In genomic region chr19:24897006-24897895, GRCm38 (mm10) we compare ENCODE assay signal across 10 mouse cellular contexts. TPM values are rescaled to one million over a fixed set of nuclear protein-coding genes. Genes with fewer than 3 reads are reported as not detected.
A peak's percentile ranks its signal among the peaks of the same experiment; 100 is the strongest.
DNase-seq lines count a peak whose midpoint lies in the region; ATAC-seq lines count a peak whose summit lies in the region.
"Had no signal": no experiment of that assay in that cellular context is flagged by ENCODE, and none has a peak within 500 bp of the region (broad histone marks: within the 10 kb centered on the region; RNA-seq: fewer than 3 reads in every experiment).

No protein-coding gene starts in this region.

- no peak overlapping the region for H3K27ac ChIP-seq in heart, embryonic 15.5 days
- H3K27ac ChIP-seq in hindbrain, embryonic 15.5 days (replicated peaks): no peak overlapping the region
- no peak overlapping the region for H3K27ac ChIP-seq in neural tube, embryonic 11.5 days (ENCODE audit: low read depth, low read length)

- peak overlapping the region; percentile 40 for H3K4me3 ChIP-seq in heart, embryonic 15.5 days
- peak overlapping the region; percentile 7; the same call in 1 of the 2 replicates for H3K4me3 ChIP-seq in hindbrain, embryonic 15.5 days
- H3K4me3 ChIP-seq in neural tube, embryonic 11.5 days (ENCODE audit: low read depth, low read length): peak overlapping the region; percentile 12; the same call in 1 of the 2 replicates
- H3K4me3 ChIP-seq: myocyte had no signal

- WGBS in heart, embryonic 15.5 days: 2% methylated on average over 57 of the region's 57 CpGs
- WGBS in hindbrain, embryonic 15.5 days: under 1% methylated on average over 57 of the region's 57 CpGs
- under 1% methylated on average over 57 of the region's 57 CpGs for WGBS in neural tube, embryonic 11.5 days

- no peaks in the 10 kb centered on the region for H3K9me3 ChIP-seq in heart, embryonic 15.5 days (replicated peaks)
- H3K9me3 ChIP-seq in hindbrain, embryonic 15.5 days: no peaks in the 10 kb centered on the region
- H3K9me3 ChIP-seq in neural tube, embryonic 11.5 days (ENCODE audit: control insufficient read depth, low read length): no peaks in the 10 kb centered on the region

- no peak; the same call in 1 of the 2 replicates for ATAC-seq in heart, embryonic 15.5 days (replicated peaks; ENCODE audit: insufficient number of reproducible peaks, insufficient read depth, low FRiP score, low read depth)
- ATAC-seq in hindbrain, embryonic 15.5 days (ENCODE audit: low FRiP score, low read depth): no peak
- no peak for ATAC-seq in neural tube, embryonic 11.5 days (ENCODE audit: insufficient read depth, low FRiP score, low TSS enrichment)
- ATAC-seq in CD4-positive, CD25-positive, alpha-beta regulatory T cell, adult 4 months: no peak

- H3K9ac ChIP-seq in heart, embryonic 15.5 days: no peak overlapping the region
- no peak overlapping the region for H3K9ac ChIP-seq in hindbrain, embryonic 15.5 days
- no peak overlapping the region for H3K9ac ChIP-seq in neural tube, embryonic 11.5 days (ENCODE audit: low read length)

- no peak for DNase-seq in heart, adult 18-20 months
- peak; percentile 43 for DNase-seq in embryo, embryonic 10.5 days (ENCODE audit: low spot score)
- DNase-seq in neural tube, embryonic 11.5 days (ENCODE audit: low spot score): peak; percentile 40
- no peak for DNase-seq in left cerebral cortex, adult 18-20 months (ENCODE audit: low spot score in 2 of 2)
- no peak for DNase-seq in ovary, postnatal 14 days (ENCODE audit: low spot score)

- peaks cover 65% of the 10 kb centered on the region for H3K27me3 ChIP-seq in heart, embryonic 15.5 days
- peaks cover 61% of the 10 kb centered on the region for H3K27me3 ChIP-seq in hindbrain, embryonic 15.5 days
- peaks cover 64% of the 10 kb centered on the region for H3K27me3 ChIP-seq in neural tube, embryonic 11.5 days (ENCODE audit: control insufficient read depth, insufficient read depth, low read length)

- peak overlapping the region; percentile 57 for H3K4me2 ChIP-seq in heart, embryonic 15.5 days
- H3K4me2 ChIP-seq in hindbrain, embryonic 15.5 days: peak overlapping the region; percentile 30
- peak overlapping the region; percentile 35 for H3K4me2 ChIP-seq in neural tube, embryonic 11.5 days (ENCODE audit: low read depth)

- H3K36me3 ChIP-seq in heart, embryonic 15.5 days: no peaks in the 10 kb centered on the region
- H3K36me3 ChIP-seq in hindbrain, embryonic 15.5 days: no peaks in the 10 kb centered on the region
- no peaks in the 10 kb centered on the region for H3K36me3 ChIP-seq in neural tube, embryonic 11.5 days (ENCODE audit: control insufficient read depth, insufficient read depth, low read length)
- H3K36me3 ChIP-seq: G1E had no signal

- peaks cover 29% of the 10 kb centered on the region for H3K4me1 ChIP-seq in heart, embryonic 15.5 days (replicated peaks)
- peaks cover 23% of the 10 kb centered on the region for H3K4me1 ChIP-seq in hindbrain, embryonic 15.5 days (replicated peaks)
- peaks cover 12% of the 10 kb centered on the region for H3K4me1 ChIP-seq in neural tube, embryonic 11.5 days (ENCODE audit: control insufficient read depth, insufficient read depth, low read length)

RNA-seq across cellular contexts. Expression of gene Foxd4, which starts 3.7 kb away (rescaled TPM):
- not detected in 2 replicates for polyA plus RNA-seq in heart, embryonic 15.5 days (2015; fragmentation: Nextera tagmentation; extraction: Ambion mirVana)
- total RNA-seq in heart, adult 18-20 months (2021): not detected
- polyA plus RNA-seq in hindbrain, embryonic 15.5 days (2015; fragmentation: Nextera tagmentation; extraction: Ambion mirVana): 0.16 and 0.27 TPM in 2 replicates
- polyA plus RNA-seq in neural tube, embryonic 11.5 days (2014; fragmentation: Nextera tagmentation; extraction: Ambion mirVana): not detected in 2 replicates
- total RNA-seq in left cerebral cortex, adult 18-20 months (2021): not detected
- not detected for polyA plus RNA-seq in CD4-positive, CD25-positive, alpha-beta regulatory T cell, adult 4 months (2017; shearing (Covaris generic))
- total RNA-seq: G1E had no signal
- polyA plus RNA-seq: G1E, myocyte had no signal

RNA-seq across cellular contexts. Expression of gene Gm10053, which starts 21.8 kb away (rescaled TPM):
- 605 and 775 TPM in 2 replicates for polyA plus RNA-seq in heart, embryonic 15.5 days (2015; fragmentation: Nextera tagmentation; extraction: Ambion mirVana)
- total RNA-seq in heart, adult 18-20 months (2021): 1,000 to 10,000 TPM; 1,047 to 1,076 TPM
- polyA plus RNA-seq in hindbrain, embryonic 15.5 days (2015; fragmentation: Nextera tagmentation; extraction: Ambion mirVana): 271 and 287 TPM in 2 replicates
- 284 TPM in 2 replicates for polyA plus RNA-seq in neural tube, embryonic 11.5 days (2014; fragmentation: Nextera tagmentation; extraction: Ambion mirVana)
- 100 to 1,000 TPM; 185 to 209 TPM for total RNA-seq in left cerebral cortex, adult 18-20 months (2021)
- polyA plus RNA-seq in CD4-positive, CD25-positive, alpha-beta regulatory T cell, adult 4 months (2017; shearing (Covaris generic)): 100 to 1,000 TPM; 175 to 208 TPM

RNA-seq across cellular contexts. Expression of gene Pgm5, which starts 35.6 kb away (rescaled TPM):
- 6.1 and 7.6 TPM in 2 replicates for polyA plus RNA-seq in heart, embryonic 15.5 days (2015; fragmentation: Nextera tagmentation; extraction: Ambion mirVana)
- 100 to 1,000 TPM; 108 TPM for total RNA-seq in heart, adult 18-20 months (2021)
- polyA plus RNA-seq in hindbrain, embryonic 15.5 days (2015; fragmentation: Nextera tagmentation; extraction: Ambion mirVana): 1.2 and 2.2 TPM in 2 replicates
- polyA plus RNA-seq in neural tube, embryonic 11.5 days (2014; fragmentation: Nextera tagmentation; extraction: Ambion mirVana): 1.4 and 1.6 TPM in 2 replicates
- total RNA-seq in left cerebral cortex, adult 18-20 months (2021): 1 to 10 TPM; 6.9 to 8.8 TPM
- not detected for polyA plus RNA-seq in CD4-positive, CD25-positive, alpha-beta regulatory T cell, adult 4 months (2017; shearing (Covaris generic))
- polyA plus RNA-seq: G1E had no signal

Comparison
In these comparisons a context has a peak if more than half of its experiments do, and no peak if none do; other contexts are left out.
1. DNase-seq: peak in embryo, embryonic 10.5 days (single experiment) and neural tube, embryonic 11.5 days (single experiment); none in heart, adult 18-20 months (0 of 2), left cerebral cortex, adult 18-20 months (0 of 2) and ovary, postnatal 14 days (single experiment).
2. Peak in every context shown above with its lines, with median percentiles within 50 percentile points of each other: H3K4me2 ChIP-seq and H3K4me3 ChIP-seq.